Mouse (Mus musculus): Measurements from ENCODE around the gene Trpm3. TPM values are rescaled to one million over a fixed set of nuclear protein-coding genes. Genes with fewer than 3 reads are reported as not detected.

Gene Trpm3
- polyA plus RNA-seq, 1 experiment from 2014 or later: 1.2 TPM

- 93% methylated on average over 6 of the region's 6 CpGs for WGBS
- ATAC-seq (ENCODE audit: low read depth): no peak
- no peaks in the 10 kb centered on the region for H3K9me3 ChIP-seq (ENCODE audit: control insufficient read depth, low read length)
- H3K9ac ChIP-seq (ENCODE audit: low read length): no peak overlapping the region
- no peak overlapping the region for H3K4me2 ChIP-seq (ENCODE audit: low read depth, low read length)
- H3K27ac ChIP-seq (ENCODE audit: low read length): no peak overlapping the region
- H3K4me1 ChIP-seq (replicated peaks; ENCODE audit: control insufficient read depth, insufficient read depth, low read length): no peaks in the 10 kb centered on the region
- H3K27me3 ChIP-seq (ENCODE audit: control insufficient read depth, insufficient read depth, low read depth, low read length): no peaks in the 10 kb centered on the region
- no peak overlapping the region for H3K4me3 ChIP-seq (ENCODE audit: low read length)
- H3K36me3 ChIP-seq (ENCODE audit: control insufficient read depth, insufficient read depth, low read length): no peaks in the 10 kb centered on the region
These were observed 543.4 kb downstream of the Trpm3 start for GRCm38 (mm10) chr19:22682238-22682637.

DNA sequence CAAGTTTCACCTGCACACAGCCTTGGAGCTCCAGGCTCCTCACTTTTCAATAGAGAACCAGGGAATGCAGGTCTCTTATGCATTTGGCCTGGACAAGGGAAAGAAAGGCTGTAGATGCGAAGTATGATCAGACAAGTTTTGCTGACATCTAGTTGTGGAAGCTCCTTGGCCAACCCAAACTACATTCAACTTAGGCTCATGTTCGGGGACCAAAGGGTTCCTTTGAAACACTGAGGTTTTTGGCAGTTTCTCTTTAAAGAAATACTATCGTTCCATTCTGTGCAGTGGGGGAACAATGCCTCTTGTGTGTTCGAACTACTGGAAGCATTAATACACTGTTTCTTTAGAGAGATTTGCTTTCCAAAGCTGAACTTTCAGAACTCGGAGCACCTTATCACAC is 553.1 kb downstream of the Trpm3 start:
- 67% methylated on average over 5 of the region's 5 CpGs for WGBS

GRCm38 (mm10) chr19:22692553-22692952 is 553.7 kb downstream of the Trpm3 start:
- Histone ChIP-seq H3K4me1 (replicated peaks; ENCODE audit: control insufficient read depth, insufficient read depth, low read length) (peaks cover 3% of the 10 kb centered on the region; the same call in 1 of the 2 replicates), H3K9me3 (ENCODE audit: control insufficient read depth, low read length) (no peaks in the 10 kb centered on the region), H3K27me3 (ENCODE audit: control insufficient read depth, insufficient read depth, low read depth, low read length) (no peaks in the 10 kb centered on the region), H3K27ac (ENCODE audit: low read length) (no peak overlapping the region), H3K9ac (ENCODE audit: low read length) (no peak overlapping the region), H3K36me3 (ENCODE audit: control insufficient read depth, insufficient read depth, low read length) (no peaks in the 10 kb centered on the region), H3K4me2 (ENCODE audit: low read depth, low read length) (no peak overlapping the region), H3K4me3 (ENCODE audit: low read length) (no peak overlapping the region)
- ATAC-seq (ENCODE audit: low read depth): no peak
- 63% methylated on average over 4 of the region's 4 CpGs for WGBS

More for the DNA sequence above, 553.1 kb downstream of the Trpm3 start:
- Histone ChIP-seq H3K9ac (ENCODE audit: low read length) (no peak overlapping the region), H3K36me3 (ENCODE audit: control insufficient read depth, insufficient read depth, low read length) (no peaks in the 10 kb centered on the region), H3K4me2 (ENCODE audit: low read depth, low read length) (no peak overlapping the region), H3K4me1 (replicated peaks; ENCODE audit: control insufficient read depth, insufficient read depth, low read length) (peaks cover 3% of the 10 kb centered on the region; the same call in 1 of the 2 replicates), H3K4me3 (ENCODE audit: low read length) (no peak overlapping the region), H3K9me3 (ENCODE audit: control insufficient read depth, low read length) (no peaks in the 10 kb centered on the region), H3K27ac (ENCODE audit: low read length) (no peak overlapping the region), H3K27me3 (ENCODE audit: control insufficient read depth, insufficient read depth, low read depth, low read length) (no peaks in the 10 kb centered on the region)
- ATAC-seq (ENCODE audit: low read depth): no peak

DNA sequence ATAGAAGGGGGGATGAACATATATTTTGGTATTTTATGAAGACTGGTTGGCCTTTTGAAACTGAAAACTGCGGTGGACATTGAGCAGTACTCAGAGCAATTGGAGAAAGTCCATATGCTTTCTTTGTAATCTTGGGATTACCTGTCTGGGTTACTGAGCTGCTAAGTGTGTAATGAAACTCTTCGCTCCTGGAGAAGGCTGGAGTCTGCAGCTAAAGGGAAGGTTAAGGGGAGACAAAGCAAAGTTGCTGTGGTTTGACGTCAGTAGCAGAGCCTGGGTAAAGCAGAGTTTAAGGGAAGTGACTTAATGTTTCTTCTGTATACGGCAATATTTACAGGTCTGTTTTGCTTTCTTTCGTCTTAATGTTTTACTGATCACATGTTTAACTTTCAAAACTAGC is 554.1 kb downstream of the Trpm3 start:
- no peak for ATAC-seq (ENCODE audit: low read depth)
- Histone ChIP-seq H3K27ac (ENCODE audit: low read length) (no peak overlapping the region), H3K4me3 (ENCODE audit: low read length) (no peak overlapping the region), H3K9ac (ENCODE audit: low read length) (no peak overlapping the region), H3K4me2 (ENCODE audit: low read depth, low read length) (no peak overlapping the region), H3K36me3 (ENCODE audit: control insufficient read depth, insufficient read depth, low read length) (no peaks in the 10 kb centered on the region), H3K27me3 (ENCODE audit: control insufficient read depth, insufficient read depth, low read depth, low read length) (no peaks in the 10 kb centered on the region), H3K9me3 (ENCODE audit: control insufficient read depth, low read length) (no peaks in the 10 kb centered on the region), H3K4me1 (replicated peaks; ENCODE audit: control insufficient read depth, insufficient read depth, low read length) (peaks cover 3% of the 10 kb centered on the region; the same call in 1 of the 2 replicates)
- WGBS: 74% methylated on average over 5 of the region's 5 CpGs

DNA sequence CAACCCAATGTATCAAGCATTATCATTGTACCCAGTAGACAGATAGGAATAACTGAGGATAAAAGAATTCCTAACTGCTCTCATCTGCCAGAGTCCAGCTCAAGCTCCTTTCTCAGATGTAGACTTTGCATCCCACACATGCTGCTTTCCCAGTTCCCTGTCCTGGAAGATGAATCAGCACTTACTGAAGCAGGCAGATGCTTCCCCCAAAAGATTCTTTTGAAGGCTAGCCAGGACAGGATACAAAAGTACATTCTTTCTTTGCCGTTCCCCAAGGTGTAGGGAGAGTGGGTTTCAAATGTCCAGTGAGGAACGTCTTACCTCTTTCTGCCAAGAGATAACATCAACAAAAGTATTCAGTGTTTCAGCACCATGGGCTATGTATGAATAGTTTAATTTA is 556.6 kb downstream of the Trpm3 start:
- WGBS: 18% methylated on average over 2 of the region's 2 CpGs
- Histone ChIP-seq H3K4me2 (ENCODE audit: low read depth, low read length) (no peak overlapping the region), H3K9ac (ENCODE audit: low read length) (no peak overlapping the region), H3K27ac (ENCODE audit: low read length) (no peak overlapping the region), H3K27me3 (ENCODE audit: control insufficient read depth, insufficient read depth, low read depth, low read length) (no peaks in the 10 kb centered on the region), H3K4me1 (replicated peaks; ENCODE audit: control insufficient read depth, insufficient read depth, low read length) (peaks cover 3% of the 10 kb centered on the region), H3K36me3 (ENCODE audit: control insufficient read depth, insufficient read depth, low read length) (no peaks in the 10 kb centered on the region), H3K4me3 (ENCODE audit: low read length) (no peak overlapping the region), H3K9me3 (ENCODE audit: control insufficient read depth, low read length) (no peaks in the 10 kb centered on the region)
- no peak for ATAC-seq (ENCODE audit: low read depth)

- Histone ChIP-seq H3K27me3 (ENCODE audit: control insufficient read depth, insufficient read depth, low read depth, low read length) (no peaks in the 10 kb centered on the region), H3K4me3 (ENCODE audit: low read length) (no peak overlapping the region), H3K36me3 (ENCODE audit: control insufficient read depth, insufficient read depth, low read length) (no peaks in the 10 kb centered on the region), H3K9me3 (ENCODE audit: control insufficient read depth, low read length) (no peaks in the 10 kb centered on the region), H3K9ac (ENCODE audit: low read length) (no peak overlapping the region), H3K4me1 (replicated peaks; ENCODE audit: control insufficient read depth, insufficient read depth, low read length) (peaks cover 2% of the 10 kb centered on the region; the same call in 1 of the 2 replicates), H3K4me2 (ENCODE audit: low read depth, low read length) (no peak overlapping the region), H3K27ac (ENCODE audit: low read length) (no peak overlapping the region)
- 79% methylated on average over 4 of the region's 4 CpGs for WGBS
- ATAC-seq (ENCODE audit: low read depth): no peak
These were observed 559.9 kb downstream of the Trpm3 start for GRCm38 (mm10) chr19:22698737-22699136.

DNA sequence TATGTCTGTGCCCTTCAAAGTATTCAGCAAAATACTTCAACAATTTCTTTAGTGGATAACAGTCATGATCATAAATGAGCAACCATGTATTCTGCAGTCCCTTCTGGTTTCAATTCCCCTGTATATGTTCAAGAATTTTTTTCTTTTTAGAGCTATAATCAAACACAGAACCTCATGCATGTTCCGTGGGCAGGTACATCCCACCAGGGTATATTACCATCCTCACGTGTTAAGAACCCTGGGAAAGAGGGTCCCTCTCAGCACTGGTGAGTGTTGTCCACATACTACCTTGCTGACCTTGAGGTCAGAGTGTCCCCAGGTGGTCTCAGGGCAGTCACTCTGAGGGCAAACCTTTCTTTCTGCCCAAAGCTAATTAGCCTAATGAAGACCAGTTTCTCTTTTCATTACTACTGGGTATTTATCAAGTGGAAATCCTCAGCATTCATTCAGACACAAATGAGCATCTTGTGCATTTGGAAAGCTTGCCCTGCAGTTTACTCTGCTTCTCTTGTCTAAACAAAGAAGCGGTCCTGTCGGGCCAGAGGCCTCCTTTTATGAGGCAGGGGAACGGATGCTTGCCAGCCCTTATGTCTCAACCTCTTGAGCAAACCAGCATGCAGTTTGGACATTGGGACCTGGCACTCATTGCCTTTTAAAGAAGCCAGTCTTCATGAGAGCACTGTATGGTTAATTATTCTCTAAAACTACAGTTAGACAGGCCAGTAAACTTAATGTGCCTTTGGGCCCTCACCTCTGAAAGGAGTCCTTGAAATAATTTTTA is 562.2 kb downstream of the Trpm3 start:
- H3K27me3 ChIP-seq (ENCODE audit: control insufficient read depth, insufficient read depth, low read depth, low read length): no peaks in the 10 kb centered on the region
- H3K36me3 ChIP-seq (ENCODE audit: control insufficient read depth, insufficient read depth, low read length): no peaks in the 10 kb centered on the region
- no peak overlapping the region for H3K27ac ChIP-seq (ENCODE audit: low read length)
- H3K4me1 ChIP-seq (replicated peaks; ENCODE audit: control insufficient read depth, insufficient read depth, low read length): peaks cover 2% of the 10 kb centered on the region; the same call in 1 of the 2 replicates
- H3K9ac ChIP-seq (ENCODE audit: low read length): no peak overlapping the region
- no peaks in the 10 kb centered on the region for H3K9me3 ChIP-seq (ENCODE audit: control insufficient read depth, low read length)
- peak; percentile 52; the same call in 1 of the 2 replicates for ATAC-seq (ENCODE audit: low read depth)
- H3K4me2 ChIP-seq (ENCODE audit: low read depth, low read length): no peak overlapping the region
- H3K4me3 ChIP-seq (ENCODE audit: low read length): no peak overlapping the region
- 43% methylated on average over 5 of the region's 5 CpGs for WGBS

DNA sequence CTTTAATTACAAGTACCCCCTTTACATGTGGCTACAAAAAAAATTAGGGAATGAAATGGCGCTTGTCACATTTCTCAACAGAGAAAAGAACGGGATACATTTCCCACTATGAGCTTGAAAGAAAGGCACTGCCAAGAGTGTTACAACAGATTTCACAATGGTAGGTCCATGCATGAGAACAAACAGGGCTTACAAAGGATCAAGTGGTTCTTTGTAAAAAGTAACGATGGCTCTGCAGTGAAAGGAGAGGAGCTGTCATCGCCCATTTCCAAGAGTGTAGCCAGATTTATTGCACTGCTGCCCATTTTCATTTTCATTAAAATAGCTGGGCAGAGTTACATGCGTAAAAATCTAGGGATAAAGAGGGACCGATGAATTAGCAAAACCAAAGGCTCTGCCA is 565.0 kb downstream of the Trpm3 start:
- Histone ChIP-seq H3K4me2 (ENCODE audit: low read depth, low read length) (no peak overlapping the region), H3K27ac (ENCODE audit: low read length) (no peak overlapping the region), H3K4me1 (replicated peaks; ENCODE audit: control insufficient read depth, insufficient read depth, low read length) (peaks cover 2% of the 10 kb centered on the region; the same call in 1 of the 2 replicates), H3K27me3 (ENCODE audit: control insufficient read depth, insufficient read depth, low read depth, low read length) (no peaks in the 10 kb centered on the region), H3K9ac (ENCODE audit: low read length) (no peak overlapping the region), H3K4me3 (ENCODE audit: low read length) (no peak overlapping the region), H3K36me3 (ENCODE audit: control insufficient read depth, insufficient read depth, low read length) (no peaks in the 10 kb centered on the region), H3K9me3 (ENCODE audit: control insufficient read depth, low read length) (no peaks in the 10 kb centered on the region)
- 0 out of 2 replicates have a peak, but pooled peaks have one; percentile 26 for ATAC-seq (ENCODE audit: low read depth)
- WGBS: 54% methylated on average over 6 of the region's 6 CpGs

DNA sequence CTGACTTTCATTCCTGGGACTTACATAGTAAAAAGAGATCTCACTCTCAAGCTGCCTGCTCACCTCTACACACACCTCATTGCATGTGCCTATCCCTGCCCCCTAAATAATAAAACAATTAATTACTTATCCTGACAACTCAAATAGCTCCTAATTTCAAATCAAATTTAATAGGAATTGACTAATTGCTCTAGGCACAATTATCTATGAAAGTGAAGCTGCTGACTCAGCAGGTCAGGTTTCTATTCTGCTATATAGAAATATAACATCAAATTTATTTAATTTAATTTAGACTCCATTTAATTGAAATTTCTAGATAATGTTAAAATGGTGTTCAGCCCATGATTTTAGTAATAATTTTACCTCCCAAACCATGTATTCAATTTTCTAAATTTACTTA is 566.6 kb downstream of the Trpm3 start:
- H3K4me2 ChIP-seq (ENCODE audit: low read depth, low read length): no peak overlapping the region
- H3K9ac ChIP-seq (ENCODE audit: low read length): no peak overlapping the region
- no peaks in the 10 kb centered on the region for H3K27me3 ChIP-seq (ENCODE audit: control insufficient read depth, insufficient read depth, low read depth, low read length)
- H3K9me3 ChIP-seq (ENCODE audit: control insufficient read depth, low read length): no peaks in the 10 kb centered on the region
- H3K4me1 ChIP-seq (replicated peaks; ENCODE audit: control insufficient read depth, insufficient read depth, low read length): peaks cover 2% of the 10 kb centered on the region; the same call in 1 of the 2 replicates
- ATAC-seq (ENCODE audit: low read depth): no peak
- no peaks in the 10 kb centered on the region for H3K36me3 ChIP-seq (ENCODE audit: control insufficient read depth, insufficient read depth, low read length)
- H3K27ac ChIP-seq (ENCODE audit: low read length): no peak overlapping the region
- H3K4me3 ChIP-seq (ENCODE audit: low read length): no peak overlapping the region

Data from lung, embryonic 16.5 days (tissue).